Mouse (Mus musculus) midbrain, embryonic 10.5 days (tissue): ENCODE data around the gene Eno3. TPM values are rescaled to one million over a fixed set of nuclear protein-coding genes. Genes with fewer than 3 reads are reported as not detected.
A peak's percentile ranks its signal among the peaks of the same experiment; 100 is the strongest.

Source experiments
- DNase-seq: peaks from one replicate; pipeline ENCODE4 v3.0.0-alpha.2; 2017; ENCODE audit warnings: low spot score
- H3K27ac ChIP-seq: fragments of 300-500 bp; sonication (generic); replicated peaks from 2 replicates; pipeline ENCODE4 v1.5.1; 2016; ENCODE audit warnings: mild to moderate bottlenecking
- H3K27me3 ChIP-seq: fragments of 300-500 bp; sonication (generic); 2 replicates; pipeline ENCODE4 v1.6.1; 2016; ENCODE audit warnings: low read depth, mild to moderate bottlenecking; ENCODE audit not compliant: poor library complexity, severe bottlenecking
- H3K36me3 ChIP-seq: fragments of 300-500 bp; sonication (generic); 2 replicates; pipeline ENCODE4 v1.6.1; 2016; ENCODE audit warnings: mild to moderate bottlenecking, moderate library complexity
- H3K4me1 ChIP-seq: fragments of 300-500 bp; sonication (generic); 2 replicates; pipeline ENCODE4 v1.6.1; 2016
- H3K4me3 ChIP-seq: fragments of 300-500 bp; sonication (generic); 2 replicates; pipeline ENCODE4 v1.5.1; 2016; ENCODE audit warnings: mild to moderate bottlenecking, moderate library complexity
- H3K9me3 ChIP-seq: fragments of 300-500 bp; sonication (generic); replicated peaks from 2 replicates; pipeline ENCODE4 v1.6.1; 2016; ENCODE audit warnings: mild to moderate bottlenecking
- WGBS: fragments of 180-500 bp; shearing (Covaris S2); methylation state at CpG from one replicate; pipeline ENCODE4 v1.1.7; 2016; 5-methylcytosine and 5-hydroxymethylcytosine counted together
- polyA plus RNA-seq: library from polyadenylated mRNA; unstranded; fragments of >200 nt; fragmentation: Nextera tagmentation; extraction: Ambion mirVana; gene quantifications from 2 replicates; pipeline ENCODE4 v1.2.1, GENCODE M21; 2016

The Eno3 gene
- polyA plus RNA-seq, 1 experiment from 2014 or later, result 32.8 TPM

- Histone ChIP-seq H3K36me3 (peaks cover 40% of the 10 kb centered on the region), H3K27me3 (no peaks in the 10 kb centered on the region), H3K9me3 (no peaks in the 10 kb centered on the region), H3K27ac (peak overlapping the region; percentile 99), H3K4me3 (peak overlapping the region; percentile 100), H3K4me1 (peaks cover 62% of the 10 kb centered on the region)
- 0% methylated on average over 48 of the region's 48 CpGs for WGBS
- peak; percentile 82 for DNase-seq
These were observed 2.0 kb upstream of the Eno3 start for GRCm38 (mm10) chr11:70654923-70655570.

GRCm38 (mm10) chr11:70655571-70656455, 1.2 kb upstream of the Eno3 start:
- H3K9me3 ChIP-seq, result no peaks in the 10 kb centered on the region
- under 1% methylated on average over 61 of the region's 61 CpGs for WGBS
- no peaks in the 10 kb centered on the region for H3K27me3 ChIP-seq
- H3K4me1 ChIP-seq, result peaks cover 59% of the 10 kb centered on the region
- H3K4me3 ChIP-seq, result peak overlapping the region; percentile 100
- H3K27ac ChIP-seq, result peak overlapping the region; percentile 99
- H3K36me3 ChIP-seq, result peaks cover 40% of the 10 kb centered on the region
- peak; percentile 81 for DNase-seq

DNA sequence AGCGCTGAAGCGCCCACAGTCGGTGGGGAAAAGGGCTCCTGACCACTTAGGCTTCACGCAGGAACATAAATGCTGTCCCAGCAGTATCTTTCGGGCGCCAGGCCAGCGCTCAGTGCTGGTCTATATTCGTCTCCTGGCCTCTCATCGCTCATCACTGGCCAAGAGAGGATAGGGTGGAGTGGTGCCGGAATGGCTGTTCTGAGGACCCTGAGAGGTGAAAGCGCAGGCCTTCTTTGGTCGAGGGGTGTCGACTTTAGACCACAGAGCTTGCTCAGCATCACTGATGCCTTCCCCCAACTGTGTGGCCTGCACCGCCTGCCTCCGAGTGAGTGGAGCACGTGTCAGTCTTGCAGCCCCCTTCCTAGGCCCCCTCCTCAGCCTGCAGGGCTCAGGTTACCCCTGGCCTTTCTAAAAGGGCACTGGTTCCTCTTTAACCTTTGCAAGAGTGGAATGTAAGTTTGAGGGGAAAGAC, 510 bp upstream of the Eno3 start:
- 2% methylated on average over 16 of the region's 16 CpGs for WGBS

DNA sequence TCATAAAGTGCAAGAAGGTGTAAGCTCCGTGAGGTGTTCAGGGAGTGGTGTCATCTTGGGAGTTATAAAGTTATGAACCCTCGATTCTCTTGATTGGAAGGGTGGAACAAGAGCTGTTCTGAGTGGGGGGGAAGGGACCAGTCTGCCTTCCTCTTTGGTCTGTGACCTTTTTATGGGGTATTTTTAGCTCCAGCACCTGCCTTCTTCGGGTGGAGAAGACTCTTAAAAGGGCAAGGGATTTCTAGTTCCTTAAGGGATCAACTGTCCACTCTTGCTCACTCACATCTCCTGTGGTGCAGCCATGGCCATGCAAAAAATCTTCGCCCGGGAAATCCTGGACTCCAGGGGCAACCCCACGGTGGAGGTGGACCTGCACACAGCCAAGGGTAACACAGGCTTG, 571 bp downstream of the Eno3 start:
- 0 out of 2 replicates have a peak overlapping the region, but pooled peaks have one; percentile 4 for H3K4me3 ChIP-seq

More for the DNA sequence above, 510 bp upstream of the Eno3 start:
- peak; percentile 66 for DNase-seq
- H3K27ac ChIP-seq, result peak overlapping the region; percentile 99
- H3K4me1 ChIP-seq, result peaks cover 56% of the 10 kb centered on the region
- no peaks in the 10 kb centered on the region for H3K27me3 ChIP-seq
- H3K4me3 ChIP-seq, result peak overlapping the region; percentile 100
- no peaks in the 10 kb centered on the region for H3K9me3 ChIP-seq
- peaks cover 40% of the 10 kb centered on the region for H3K36me3 ChIP-seq

GRCm38 (mm10) chr11:70657991-70658390, 989 bp downstream of the Eno3 start:
- Histone ChIP-seq H3K4me3 (0 out of 2 replicates have a peak overlapping the region, but pooled peaks have one; percentile 4), H3K4me1 (peaks cover 44% of the 10 kb centered on the region), H3K9me3 (no peaks in the 10 kb centered on the region), H3K27ac (peak overlapping the region; percentile 99), H3K36me3 (peaks cover 40% of the 10 kb centered on the region), H3K27me3 (no peaks in the 10 kb centered on the region)
- no peak for DNase-seq
- WGBS, result 64% methylated on average over 9 of the region's 9 CpGs

More for the DNA sequence above, 571 bp downstream of the Eno3 start:
- H3K27me3 ChIP-seq, result no peaks in the 10 kb centered on the region
- no peaks in the 10 kb centered on the region for H3K9me3 ChIP-seq
- WGBS, result 63% methylated on average over 6 of the region's 6 CpGs
- peak overlapping the region; percentile 99 for H3K27ac ChIP-seq
- H3K36me3 ChIP-seq, result peaks cover 40% of the 10 kb centered on the region
- no peak for DNase-seq
- H3K4me1 ChIP-seq, result peaks cover 48% of the 10 kb centered on the region

DNA sequence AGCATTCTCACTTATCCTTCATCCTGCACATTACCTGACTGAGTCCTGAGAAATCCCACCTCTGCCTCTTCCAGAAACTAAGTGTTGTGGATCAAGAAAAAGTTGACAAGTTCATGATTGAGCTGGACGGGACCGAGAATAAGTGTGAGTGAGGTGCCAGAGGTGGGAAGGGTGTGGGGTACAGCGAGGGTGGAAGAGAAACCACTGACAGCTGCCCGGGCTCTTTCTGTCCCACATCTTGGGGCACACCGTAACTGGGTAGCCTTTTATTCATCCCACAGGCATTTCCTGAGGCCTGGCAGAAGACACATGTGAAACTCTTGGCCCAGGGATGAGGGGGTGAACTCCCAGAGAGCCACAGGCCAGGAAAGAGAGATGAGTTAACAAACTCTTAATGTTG, 1.5 kb downstream of the Eno3 start:
- H3K27ac ChIP-seq, result peak overlapping the region; percentile 99; the same call in 1 of the 2 replicates
- H3K27me3 ChIP-seq, result no peaks in the 10 kb centered on the region
- H3K4me3 ChIP-seq, result 0 out of 2 replicates have a peak overlapping the region, but pooled peaks have one; percentile 4
- peaks cover 39% of the 10 kb centered on the region for H3K4me1 ChIP-seq
- 90% methylated on average over 5 of the region's 5 CpGs for WGBS
- H3K9me3 ChIP-seq, result no peaks in the 10 kb centered on the region
- no peak for DNase-seq
- H3K36me3 ChIP-seq, result peaks cover 43% of the 10 kb centered on the region

GRCm38 (mm10) chr11:70658942-70659341, 1.9 kb downstream of the Eno3 start:
- H3K4me1 ChIP-seq, result peaks cover 41% of the 10 kb centered on the region
- WGBS, result 80% methylated on average over 8 of the region's 8 CpGs
- H3K4me3 ChIP-seq, result no peak overlapping the region
- H3K9me3 ChIP-seq, result no peaks in the 10 kb centered on the region
- DNase-seq, result no peak
- H3K36me3 ChIP-seq, result peaks cover 47% of the 10 kb centered on the region
- no peaks in the 10 kb centered on the region for H3K27me3 ChIP-seq
- H3K27ac ChIP-seq, result no peak overlapping the region

DNA sequence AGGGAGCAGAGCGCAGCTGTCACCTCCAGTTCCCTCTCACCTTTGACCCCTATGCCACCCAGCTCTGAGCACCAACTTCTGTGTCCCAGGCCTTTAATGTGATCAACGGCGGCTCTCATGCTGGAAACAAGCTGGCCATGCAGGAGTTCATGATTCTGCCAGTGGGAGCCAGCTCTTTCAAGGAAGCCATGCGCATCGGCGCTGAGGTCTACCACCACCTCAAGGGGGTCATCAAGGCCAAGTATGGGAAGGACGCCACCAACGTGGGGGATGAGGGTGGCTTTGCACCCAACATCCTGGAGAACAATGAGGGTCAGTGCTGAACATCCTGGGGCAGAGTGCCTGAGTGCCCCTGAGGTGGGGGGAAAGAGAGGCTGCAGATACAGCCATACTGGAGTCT, 3.6 kb downstream of the Eno3 start:
- H3K36me3 ChIP-seq, result peaks cover 64% of the 10 kb centered on the region
- no peak overlapping the region; the same call in 1 of the 2 replicates for H3K27ac ChIP-seq
- H3K27me3 ChIP-seq, result no peaks in the 10 kb centered on the region
- DNase-seq, result no peak
- 89% methylated on average over 8 of the region's 8 CpGs for WGBS
- peaks cover 37% of the 10 kb centered on the region for H3K4me1 ChIP-seq
- H3K4me3 ChIP-seq, result 0 out of 2 replicates have a peak overlapping the region, but pooled peaks have one; percentile 7
- no peaks in the 10 kb centered on the region for H3K9me3 ChIP-seq

DNA sequence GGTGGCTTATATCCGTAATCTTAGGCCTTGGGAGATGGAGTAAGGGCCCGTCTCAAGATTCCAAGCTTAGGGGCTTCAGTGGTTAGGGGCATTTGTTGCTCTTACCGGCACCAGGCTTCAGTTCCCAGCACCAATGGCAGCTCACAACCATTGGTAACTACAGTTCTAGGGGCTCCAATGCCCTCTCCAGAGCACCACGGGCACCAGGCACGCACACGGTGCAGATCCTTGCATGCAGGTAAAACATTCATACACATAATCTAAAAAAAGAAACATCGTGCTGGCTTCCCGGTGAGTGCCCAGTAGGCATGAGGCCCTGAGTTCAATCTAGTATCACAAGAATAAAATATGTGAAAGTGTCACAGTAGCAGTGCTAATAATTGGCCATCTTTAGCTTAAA, 6.1 kb downstream of the Eno3 start:
- Histone ChIP-seq H3K4me3 (no peak overlapping the region), H3K27me3 (no peaks in the 10 kb centered on the region), H3K36me3 (peaks cover 83% of the 10 kb centered on the region), H3K27ac (no peak overlapping the region), H3K4me1 (peaks cover 21% of the 10 kb centered on the region), H3K9me3 (no peaks in the 10 kb centered on the region)
- 85% methylated on average over 8 of the region's 8 CpGs for WGBS
- DNase-seq, result no peak

DNA sequence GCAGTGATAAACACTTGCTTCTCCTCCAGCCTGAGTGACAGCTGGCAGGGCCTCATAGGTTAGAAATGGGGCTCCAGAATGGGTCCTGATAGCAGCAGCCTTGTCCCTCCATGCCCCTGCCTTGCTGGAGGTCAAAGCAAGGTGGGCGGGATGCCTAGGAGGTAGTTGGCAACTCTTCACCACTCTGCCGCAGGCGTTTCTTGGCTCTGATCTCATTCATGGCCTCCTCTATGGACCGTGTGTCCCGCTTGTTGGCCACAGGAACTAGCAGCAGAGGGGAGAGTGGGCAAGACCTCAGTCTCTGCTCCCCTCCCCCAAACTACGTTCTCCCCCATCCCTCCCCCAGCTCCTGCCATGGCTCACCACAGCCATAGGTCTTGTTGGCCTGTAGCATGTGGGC, 7.0 kb downstream of the Eno3 start:
- H3K9me3 ChIP-seq, result no peaks in the 10 kb centered on the region
- H3K27ac ChIP-seq, result no peak overlapping the region
- no peaks in the 10 kb centered on the region for H3K27me3 ChIP-seq
- H3K4me1 ChIP-seq, result peaks cover 18% of the 10 kb centered on the region
- peaks cover 83% of the 10 kb centered on the region for H3K36me3 ChIP-seq
- no peak for DNase-seq
- 95% methylated on average over 6 of the region's 6 CpGs for WGBS
- no peak overlapping the region for H3K4me3 ChIP-seq

GRCm38 (mm10) chr11:70664741-70665140, 7.7 kb downstream of the Eno3 start:
- Histone ChIP-seq H3K27me3 (no peaks in the 10 kb centered on the region), H3K4me3 (no peak overlapping the region), H3K27ac (no peak overlapping the region), H3K36me3 (peaks cover 77% of the 10 kb centered on the region), H3K9me3 (no peaks in the 10 kb centered on the region), H3K4me1 (peaks cover 21% of the 10 kb centered on the region)
- 92% methylated on average over 9 of the region's 9 CpGs for WGBS
- no peak for DNase-seq

GRCm38 (mm10) chr11:70666687-70667086, 9.7 kb downstream of the Eno3 start:
- Histone ChIP-seq H3K27ac (no peak overlapping the region), H3K4me3 (no peak overlapping the region), H3K4me1 (peaks cover 40% of the 10 kb centered on the region), H3K9me3 (no peaks in the 10 kb centered on the region), H3K27me3 (no peaks in the 10 kb centered on the region), H3K36me3 (peaks cover 65% of the 10 kb centered on the region)
- 90% methylated on average over 8 of the region's 8 CpGs for WGBS
- no peak for DNase-seq
